Mouse (Mus musculus): ENCODE data around the gene Mybpc1. TPM values are rescaled to one million over a fixed set of nuclear protein-coding genes. Genes with fewer than 3 reads are reported as not detected.
"Not testable (repeated sequence)": the region's sequence is repeated elsewhere in the genome, so short reads cannot be mapped to it uniquely, and the experiment has no call there.

The Mybpc1 gene
- total RNA-seq, 2 experiments from 2014 or later: 775 to 1,264 TPM

GRCm38 (mm10) chr10:88499993-88500392 is 105.0 kb downstream of the Mybpc1 start:
- DNase-seq: no peak
- intact Hi-C loops (cut with DNase I): no loop called here

- intact Hi-C loops (cut with DNase I): no loop called here
- DNase-seq: no peak
Observed at GRCm38 (mm10) chr10:88496864-88497564, 107.9 kb downstream of the Mybpc1 start.

GRCm38 (mm10) chr10:88494959-88495587 is 109.9 kb downstream of the Mybpc1 start:
- no peak for DNase-seq
- intact Hi-C loops (cut with DNase I): no loop called here

GRCm38 (mm10) chr10:88492658-88493057 is 112.3 kb downstream of the Mybpc1 start:
- intact Hi-C loops (cut with DNase I): no loop called here
- DNase-seq: no peak

GRCm38 (mm10) chr10:88491632-88492031 is 113.3 kb downstream of the Mybpc1 start:
- no peak for DNase-seq
- intact Hi-C loops (cut with DNase I): no loop called here

- intact Hi-C loops (cut with DNase I): no loop called here
- no peak for DNase-seq
Observed at GRCm38 (mm10) chr10:88488629-88489028, 116.3 kb downstream of the Mybpc1 start.

GRCm38 (mm10) chr10:88482866-88483265 is 122.1 kb downstream of the Mybpc1 start:
- DNase-seq; intact Hi-C loops (cut with DNase I): not testable (repeated sequence)

Other genes starting within 250 kb of the Mybpc1 start
- 1 to 10 TPM; 1.4 to 1.8 TPM for gene Dram1, start 226.1 kb downstream of the Mybpc1 start, total RNA-seq (2021)
- 10 to 100 TPM; 17.0 to 19.2 TPM for gene Gnptab, start 226.0 kb downstream of the Mybpc1 start, total RNA-seq (2021)
- gene Sycp3, start 145.6 kb downstream of the Mybpc1 start, total RNA-seq (2021): not detected
- gene Chpt1, start 101.1 kb downstream of the Mybpc1 start, total RNA-seq (2021): 10 to 100 TPM; 86.1 to 98.1 TPM
- gene Spic, start 79.9 kb upstream of the Mybpc1 start, total RNA-seq (2021): not detected
- gene Arl1, start 125.7 kb upstream of the Mybpc1 start, total RNA-seq (2021): 10 to 100 TPM; 70.0 to 79.2 TPM
- gene Utp20, start 221.7 kb upstream of the Mybpc1 start, total RNA-seq (2021): 10 to 100 TPM in 1 of 2 experiments, 1 to 10 TPM in 1; 9.8 to 10.5 TPM